Mouse (Mus musculus) WW6 (cell line): Measurements from ENCODE around the gene Prpf4b.
"Not testable (repeated sequence)": the region's sequence is repeated elsewhere in the genome, so short reads cannot be mapped to it uniquely, and the experiment has no call there.

Experiments used
- DNase-seq: peaks from one replicate; pipeline ENCODE4 v3.0.0-alpha.2; 2013; ENCODE audit warnings: low read depth, low spot score

Gene Prpf4b

DNA sequence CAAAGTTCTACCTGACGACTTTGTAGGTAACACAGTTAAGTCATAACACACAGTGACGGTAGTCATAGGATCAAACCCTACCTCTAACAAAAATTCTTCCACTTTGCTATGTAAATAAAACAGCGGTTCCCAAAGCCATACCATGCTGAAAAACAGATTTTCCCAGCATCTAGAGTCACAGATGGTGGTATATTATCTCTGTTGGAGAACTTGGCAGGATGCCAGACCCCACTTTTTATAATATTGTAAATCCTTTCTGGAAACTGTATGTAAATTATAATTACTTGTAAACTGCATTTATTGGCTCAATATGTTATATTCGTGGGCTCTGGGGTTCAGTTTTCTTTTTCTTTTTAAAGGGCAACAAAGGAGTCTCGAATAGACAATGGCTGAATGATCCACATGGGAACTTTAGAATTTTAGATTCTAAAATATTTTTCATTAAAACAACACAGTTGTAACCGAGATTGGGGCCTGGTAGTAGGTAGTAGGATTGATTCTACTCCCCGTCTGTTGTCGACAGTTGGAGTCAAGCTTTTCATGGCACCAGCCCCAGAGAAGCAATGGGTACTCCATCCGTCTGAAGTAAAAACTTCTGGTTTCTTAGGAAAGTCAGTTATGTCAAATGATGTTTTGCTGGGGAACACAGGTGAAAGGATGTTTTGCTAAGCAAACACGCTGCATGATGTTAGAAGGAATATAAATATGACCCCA lies 60.0 kb downstream of the Prpf4b start:
- DNase-seq = no peak

DNA sequence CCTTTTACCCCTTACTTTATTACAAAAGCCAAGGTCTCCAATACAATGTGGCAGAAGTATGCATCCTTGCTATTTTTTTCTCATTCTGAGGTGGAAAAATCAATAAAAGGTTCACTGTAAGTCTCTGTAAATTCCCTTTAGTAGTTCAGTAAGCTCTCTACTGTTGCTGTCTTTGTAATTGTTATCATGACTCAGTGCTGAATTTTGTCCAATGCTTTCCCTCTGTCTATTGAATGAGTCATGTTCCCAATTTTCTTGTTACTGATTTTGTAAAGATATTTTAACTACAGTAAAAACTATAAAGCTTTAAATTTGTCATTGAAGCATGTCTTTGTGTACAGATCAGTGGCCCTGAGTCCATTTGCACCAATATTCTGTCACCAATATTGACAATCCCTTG lies 67.3 kb downstream of the Prpf4b start:
- DNase-seq = no peak

DNA sequence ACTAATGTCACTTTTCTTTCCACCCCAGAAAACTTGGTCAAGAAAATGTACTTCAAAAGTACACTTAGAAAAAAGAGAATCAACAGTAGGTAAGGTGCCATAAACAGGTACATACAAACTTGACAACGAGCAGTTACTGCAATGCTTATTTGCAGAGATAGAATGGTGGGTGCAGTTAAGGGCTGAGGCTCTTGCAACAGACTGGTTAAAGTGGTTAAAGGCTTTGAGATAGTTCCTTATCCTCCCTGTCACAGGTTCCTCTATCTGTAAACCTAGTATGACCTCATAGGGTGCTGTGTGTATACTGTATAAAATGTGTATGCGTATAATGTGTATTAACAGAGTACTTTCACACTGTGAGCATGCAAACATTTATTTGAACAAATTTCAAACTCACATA lies 76.3 kb downstream of the Prpf4b start:
- DNase-seq = not testable (repeated sequence)
